Mouse (Mus musculus): ENCODE results near the gene Atp8a2. TPM values are rescaled to one million over a fixed set of nuclear protein-coding genes. Genes with fewer than 3 reads are reported as not detected.

Atp8a2 gene
- polyA plus RNA-seq, 1 experiment, result 0.36 TPM

- no peaks in the 10 kb centered on the region for H3K27me3 ChIP-seq (replicated peaks; ENCODE audit: control insufficient read depth, insufficient read depth, low read length)
- no peak overlapping the region for H3K27ac ChIP-seq (ENCODE audit: insufficient read depth, low read depth, low read length)
- 90% methylated on average over 6 of the region's 6 CpGs for WGBS
- no peaks in the 10 kb centered on the region for H3K36me3 ChIP-seq (ENCODE audit: control insufficient read depth, insufficient read depth, low read length)
- H3K4me1 ChIP-seq (ENCODE audit: control insufficient read depth, insufficient read depth, low read length), result no peaks in the 10 kb centered on the region
- no peak for DNase-seq
- no peak overlapping the region for H3K4me3 ChIP-seq (ENCODE audit: insufficient read depth, low read depth, low read length)
- no peak for TF ChIP-seq POLR2A (IDR thresholded peaks at IDR 0.05; ENCODE audit: low read depth, low read length)
Measured at GRCm38 (mm10) chr14:59750005-59750404, 447.0 kb downstream of the Atp8a2 start.

- Histone ChIP-seq H3K36me3 (ENCODE audit: control insufficient read depth, insufficient read depth, low read length) (no peaks in the 10 kb centered on the region), H3K4me3 (ENCODE audit: insufficient read depth, low read depth, low read length) (no peak overlapping the region), H3K27ac (ENCODE audit: insufficient read depth, low read depth, low read length) (no peak overlapping the region), H3K4me1 (ENCODE audit: control insufficient read depth, insufficient read depth, low read length) (no peaks in the 10 kb centered on the region), H3K27me3 (replicated peaks; ENCODE audit: control insufficient read depth, insufficient read depth, low read length) (no peaks in the 10 kb centered on the region)
- 66% methylated on average over 4 of the region's 4 CpGs for WGBS
- TF ChIP-seq POLR2A (IDR thresholded peaks at IDR 0.05; ENCODE audit: low read depth, low read length) (no peak), CTCF (conservative IDR thresholded peaks at IDR 0.05; ENCODE audit: insufficient read depth, insufficient read length, low read depth, low read length) (no peak)
- DNase-seq, result no peak
Measured at GRCm38 (mm10) chr14:59745676-59746075, 451.3 kb downstream of the Atp8a2 start.

- TF ChIP-seq POLR2A (IDR thresholded peaks at IDR 0.05; ENCODE audit: low read depth, low read length) (no peak), CTCF (conservative IDR thresholded peaks at IDR 0.05; ENCODE audit: insufficient read depth, insufficient read length, low read depth, low read length) (no peak)
- H3K27ac ChIP-seq (ENCODE audit: insufficient read depth, low read depth, low read length), result no peak overlapping the region
- no peak for DNase-seq
Measured at GRCm38 (mm10) chr14:59741752-59742151, 455.2 kb downstream of the Atp8a2 start.

DNA sequence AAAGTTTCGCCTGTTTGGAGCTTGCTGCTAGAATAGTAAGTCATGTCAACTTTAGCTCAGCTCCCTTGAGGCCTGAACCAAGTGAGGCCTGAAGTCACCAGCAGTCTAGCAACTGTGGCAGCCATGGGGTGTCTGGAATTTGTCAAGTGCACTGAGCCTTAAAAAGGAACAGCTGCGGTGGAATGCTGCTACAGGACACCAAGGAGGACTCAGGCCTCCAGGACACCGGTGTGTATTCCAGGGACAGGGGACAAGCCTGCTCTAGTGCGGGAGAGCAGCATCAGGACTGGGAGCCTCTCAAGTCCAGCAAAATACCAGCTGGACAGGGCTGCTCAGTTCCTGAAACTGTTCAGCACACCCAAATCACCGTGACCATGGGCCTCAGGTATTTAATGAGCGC, 457.5 kb downstream of the Atp8a2 start:
- Histone ChIP-seq H3K27me3 (replicated peaks; ENCODE audit: control insufficient read depth, insufficient read depth, low read length) (no peaks in the 10 kb centered on the region), H3K36me3 (ENCODE audit: control insufficient read depth, insufficient read depth, low read length) (no peaks in the 10 kb centered on the region), H3K4me1 (ENCODE audit: control insufficient read depth, insufficient read depth, low read length) (no peaks in the 10 kb centered on the region), H3K27ac (ENCODE audit: insufficient read depth, low read depth, low read length) (no peak overlapping the region), H3K4me3 (ENCODE audit: insufficient read depth, low read depth, low read length) (no peak overlapping the region)
- no peak for DNase-seq
- TF ChIP-seq POLR2A (IDR thresholded peaks at IDR 0.05; ENCODE audit: low read depth, low read length), result no peak
- no peak for TF ChIP-seq CTCF (conservative IDR thresholded peaks at IDR 0.05; ENCODE audit: insufficient read depth, insufficient read length, low read depth, low read length)
- WGBS, result 39% methylated on average over 6 of the region's 6 CpGs

More at GRCm38 (mm10) chr14:59741752-59742151, 455.2 kb downstream of the Atp8a2 start:
- H3K36me3 ChIP-seq (ENCODE audit: control insufficient read depth, insufficient read depth, low read length), result no peaks in the 10 kb centered on the region
- H3K4me3 ChIP-seq (ENCODE audit: insufficient read depth, low read depth, low read length), result no peak overlapping the region
- H3K4me1 ChIP-seq (ENCODE audit: control insufficient read depth, insufficient read depth, low read length), result no peaks in the 10 kb centered on the region
- WGBS, result 96% methylated on average over 5 of the region's 5 CpGs
- H3K27me3 ChIP-seq (replicated peaks; ENCODE audit: control insufficient read depth, insufficient read depth, low read length), result no peaks in the 10 kb centered on the region

GRCm38 (mm10) chr14:59737734-59738294, 459.2 kb downstream of the Atp8a2 start:
- Histone ChIP-seq H3K36me3 (ENCODE audit: control insufficient read depth, insufficient read depth, low read length) (no peaks in the 10 kb centered on the region), H3K27me3 (replicated peaks; ENCODE audit: control insufficient read depth, insufficient read depth, low read length) (no peaks in the 10 kb centered on the region), H3K4me3 (ENCODE audit: insufficient read depth, low read depth, low read length) (no peak overlapping the region), H3K4me1 (ENCODE audit: control insufficient read depth, insufficient read depth, low read length) (no peaks in the 10 kb centered on the region), H3K27ac (ENCODE audit: insufficient read depth, low read depth, low read length) (no peak overlapping the region)
- 79% methylated on average over 8 of the region's 8 CpGs for WGBS
- TF ChIP-seq CTCF (conservative IDR thresholded peaks at IDR 0.05; ENCODE audit: insufficient read depth, insufficient read length, low read depth, low read length), result no peak
- TF ChIP-seq POLR2A (IDR thresholded peaks at IDR 0.05; ENCODE audit: low read depth, low read length), result no peak
- DNase-seq, result no peak

DNA sequence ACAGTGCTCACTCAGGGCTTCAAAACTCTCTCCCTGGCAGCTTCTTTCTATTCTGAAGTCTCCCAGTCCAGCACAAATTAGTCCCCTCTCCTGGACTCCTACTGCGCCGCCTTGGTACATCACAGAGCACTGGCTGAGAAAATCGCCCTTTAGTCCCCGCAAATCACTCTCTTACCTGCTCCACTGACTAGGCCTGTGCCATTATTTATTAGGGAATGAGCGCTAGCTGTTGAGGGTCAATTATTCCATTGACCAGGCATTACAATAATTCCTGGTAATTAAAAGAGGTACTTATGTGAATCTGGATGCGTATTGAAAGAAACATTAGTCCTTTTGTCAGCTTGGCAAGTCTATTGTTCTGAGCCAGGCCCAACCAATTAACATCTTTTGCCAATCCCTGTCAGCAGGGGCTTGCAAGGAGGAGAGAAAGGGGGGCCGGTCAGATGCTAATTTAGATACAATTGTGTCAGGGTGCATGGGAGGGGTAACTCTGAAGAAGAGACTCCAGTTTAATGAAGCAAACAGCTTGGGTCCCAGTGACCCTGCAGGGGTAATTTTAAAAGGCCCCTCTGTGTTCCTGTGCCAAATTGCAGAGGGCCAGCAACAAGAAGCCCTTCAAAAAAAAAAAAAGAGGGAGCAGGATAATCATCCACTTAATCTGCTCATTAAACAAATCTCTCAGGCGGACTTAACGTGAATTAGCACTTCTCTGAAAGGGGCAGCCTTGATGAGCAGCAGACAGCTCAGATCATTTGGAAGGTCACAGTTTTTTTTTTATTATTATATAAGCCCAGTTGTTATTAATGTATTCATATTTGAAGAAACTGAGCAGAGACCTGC, 459.9 kb downstream of the Atp8a2 start:
- DNase-seq, result no peak
- H3K27me3 ChIP-seq (replicated peaks; ENCODE audit: control insufficient read depth, insufficient read depth, low read length), result no peaks in the 10 kb centered on the region
- H3K36me3 ChIP-seq (ENCODE audit: control insufficient read depth, insufficient read depth, low read length), result no peaks in the 10 kb centered on the region
- no peak overlapping the region for H3K4me3 ChIP-seq (ENCODE audit: insufficient read depth, low read depth, low read length)
- TF ChIP-seq CTCF (conservative IDR thresholded peaks at IDR 0.05; ENCODE audit: insufficient read depth, insufficient read length, low read depth, low read length) (no peak), POLR2A (IDR thresholded peaks at IDR 0.05; ENCODE audit: low read depth, low read length) (no peak)
- WGBS, result 76% methylated on average over 9 of the region's 9 CpGs
- no peaks in the 10 kb centered on the region for H3K4me1 ChIP-seq (ENCODE audit: control insufficient read depth, insufficient read depth, low read length)
- no peak overlapping the region for H3K27ac ChIP-seq (ENCODE audit: insufficient read depth, low read depth, low read length)

- Histone ChIP-seq H3K4me3 (ENCODE audit: insufficient read depth, low read depth, low read length) (no peak overlapping the region), H3K27ac (ENCODE audit: insufficient read depth, low read depth, low read length) (no peak overlapping the region), H3K36me3 (ENCODE audit: control insufficient read depth, insufficient read depth, low read length) (no peaks in the 10 kb centered on the region), H3K4me1 (ENCODE audit: control insufficient read depth, insufficient read depth, low read length) (no peaks in the 10 kb centered on the region), H3K27me3 (replicated peaks; ENCODE audit: control insufficient read depth, insufficient read depth, low read length) (no peaks in the 10 kb centered on the region; the same call in 1 of the 2 replicates)
- DNase-seq, result no peak
- TF ChIP-seq POLR2A (IDR thresholded peaks at IDR 0.05; ENCODE audit: low read depth, low read length) (no peak), CTCF (conservative IDR thresholded peaks at IDR 0.05; ENCODE audit: insufficient read depth, insufficient read length, low read depth, low read length) (no peak)
- WGBS, result 80% methylated on average over 3 of the region's 3 CpGs
Measured at GRCm38 (mm10) chr14:59730043-59730390, 467.0 kb downstream of the Atp8a2 start.

Data from kidney, adult 2 months (tissue).